Mouse (Mus musculus) testis, adult 2 months (tissue): ENCODE results near the gene Stard3nl.

Experiments
- CTCF ChIP-seq: fragments of 200-500 bp; IDR thresholded peaks from 2 replicates; pipeline ENCODE4 v1.5.1; 2012; ENCODE audit warnings: low read depth, mild to moderate bottlenecking, inconsistent platforms, low read length, moderate library complexity; ENCODE audit not compliant: control insufficient read depth, insufficient read depth, insufficient replicate concordance
- POLR2A ChIP-seq: fragments of 200-500 bp; IDR thresholded peaks from 2 replicates; pipeline ENCODE4 v1.6.1; 2012; ENCODE audit warnings: low read depth, mild to moderate bottlenecking, inconsistent platforms, low read length, moderate library complexity; ENCODE audit not compliant: control insufficient read depth

- TF ChIP-seq CTCF (no peak), POLR2A (no peak)
Measured at GRCm38 (mm10) chr13:19407953-19408352, 12.4 kb upstream of the Stard3nl start.
